Mouse (Mus musculus): ENCODE measurements around the gene Adamts17. TPM values are rescaled to one million over a fixed set of nuclear protein-coding genes. Genes with fewer than 3 reads are reported as not detected.

Gene Adamts17
- total RNA-seq, 2 experiments from 2014 or later: 1.5 to 2.7 TPM

DNA sequence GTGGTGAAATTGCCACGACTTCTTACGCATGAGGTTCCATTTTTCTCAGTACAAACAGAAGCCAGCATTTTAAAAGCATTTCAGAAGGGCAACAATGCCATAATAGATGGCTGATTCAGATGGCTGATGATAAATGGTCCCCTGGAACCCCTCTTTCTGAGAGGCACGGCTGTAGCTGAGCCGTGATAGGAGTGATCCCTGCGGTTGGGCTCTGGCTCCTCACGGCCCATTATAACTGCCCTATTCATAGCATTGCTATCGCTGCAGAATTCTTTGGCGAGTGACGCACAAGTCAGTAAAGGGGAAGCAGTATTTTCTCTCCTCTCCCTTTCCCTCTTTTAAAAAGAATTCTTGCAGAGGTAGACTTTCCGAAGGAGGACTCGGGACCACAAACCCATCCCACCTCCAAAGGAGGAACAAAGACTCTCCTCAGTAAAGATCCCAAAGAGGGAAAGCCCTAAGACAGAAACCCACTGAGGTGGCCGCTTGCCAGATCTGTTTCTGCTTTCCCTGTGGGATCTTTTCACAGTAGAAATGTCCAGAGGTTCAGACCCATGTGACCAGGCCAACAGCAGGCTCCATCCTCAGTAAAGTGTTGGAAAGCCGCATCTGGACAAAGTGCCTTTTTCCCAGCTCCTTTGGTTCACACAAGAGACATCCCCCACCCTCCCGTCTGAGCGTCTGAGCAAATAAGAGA, 204.7 kb downstream of the Adamts17 start:
- no peak for DNase-seq (ENCODE audit: low spot score)
- intact Hi-C loops (cut with DNase I): no loop called here

DNA sequence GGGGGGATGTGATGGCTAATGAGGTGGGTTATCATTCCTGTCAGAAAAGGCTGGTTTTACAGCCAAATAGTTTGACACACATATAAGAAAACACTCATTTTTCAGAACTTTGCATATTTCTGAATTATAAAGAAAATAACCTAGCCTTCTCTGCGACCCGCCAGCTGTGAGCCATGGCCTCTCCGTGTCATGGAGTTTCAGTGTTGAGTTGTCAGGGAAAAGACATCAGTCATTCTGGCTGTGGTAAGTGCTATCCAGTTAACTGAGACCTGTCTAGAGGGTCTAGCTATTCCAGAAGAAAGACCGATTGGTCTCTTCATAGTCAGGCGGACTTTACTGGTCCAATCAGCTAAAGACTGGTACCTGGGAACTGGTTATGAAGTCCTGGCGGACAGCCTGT, 205.7 kb downstream of the Adamts17 start:
- intact Hi-C loops (cut with DNase I): no loop called here
- DNase-seq (ENCODE audit: low spot score): no peak

GRCm38 (mm10) chr7:67049206-67049605, 209.7 kb downstream of the Adamts17 start:
- intact Hi-C loops (cut with DNase I): no loop called here
- DNase-seq (ENCODE audit: low spot score): no peak

DNA sequence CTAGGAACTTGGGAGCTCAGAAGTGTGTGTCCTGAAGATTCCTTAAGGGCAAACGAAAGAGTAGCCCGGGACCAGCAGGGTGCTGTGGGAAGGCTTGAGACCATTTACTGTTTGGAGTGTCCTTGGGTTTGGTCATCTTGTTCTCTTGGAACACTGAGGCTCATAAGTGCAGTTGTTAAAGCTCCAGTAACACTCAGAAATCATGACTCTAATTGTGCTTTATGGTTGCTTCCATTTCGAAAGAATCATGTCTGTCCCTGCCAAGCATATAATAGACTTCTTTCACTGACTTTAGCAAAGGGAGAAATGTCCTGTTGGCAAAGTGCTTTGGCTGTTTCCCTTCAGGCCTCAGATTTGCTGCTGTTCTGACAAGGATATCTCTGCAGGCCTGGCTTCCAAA, 210.9 kb downstream of the Adamts17 start:
- intact Hi-C loops (cut with DNase I): loop anchor here (5.0 kb wide), 1 partner anchor 147 kb away; no protein-coding TSS in a partner anchor

DNA sequence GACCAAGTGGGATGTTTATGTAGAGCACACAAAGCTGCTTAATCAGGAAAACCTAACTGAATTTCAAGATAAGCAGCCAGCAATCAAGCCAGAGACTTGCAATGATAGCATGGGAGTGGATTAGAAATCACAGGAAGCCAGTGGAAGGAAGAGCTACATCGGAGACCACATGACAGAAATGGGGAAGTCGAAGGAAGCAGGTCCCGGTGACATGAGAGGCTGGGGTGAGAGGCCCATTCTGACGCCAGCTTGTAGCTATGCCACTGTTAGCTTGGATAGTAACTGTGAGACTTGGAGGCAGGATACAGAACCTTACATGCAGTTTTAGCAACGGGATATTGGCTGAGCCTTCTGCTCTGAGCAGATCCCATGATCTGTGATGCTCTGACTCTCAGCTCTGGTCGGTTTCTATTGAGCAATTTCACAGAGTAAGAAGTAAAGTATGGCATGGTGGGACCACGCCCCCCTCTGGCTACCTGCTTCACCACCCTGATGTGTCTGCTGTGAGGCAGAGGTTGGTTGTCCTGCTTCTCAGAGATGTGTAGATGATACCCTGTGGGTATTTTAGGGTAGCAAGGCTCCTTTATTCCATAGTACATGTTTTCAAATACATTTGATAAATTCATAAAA, 211.7 kb downstream of the Adamts17 start:
- intact Hi-C loops (cut with DNase I): loop anchor here (5.0 kb wide), 1 partner anchor 146 kb away; no protein-coding TSS in a partner anchor
- DNase-seq (ENCODE audit: low spot score): no peak

More for the DNA sequence above, 210.9 kb downstream of the Adamts17 start:
- DNase-seq (ENCODE audit: low spot score): no peak

GRCm38 (mm10) chr7:67054876-67055275, 215.3 kb downstream of the Adamts17 start:
- intact Hi-C loops (cut with DNase I): loop anchor here (5.0 kb wide), 1 partner anchor 142 kb away; no protein-coding TSS in a partner anchor
- DNase-seq (ENCODE audit: low spot score): no peak

DNA sequence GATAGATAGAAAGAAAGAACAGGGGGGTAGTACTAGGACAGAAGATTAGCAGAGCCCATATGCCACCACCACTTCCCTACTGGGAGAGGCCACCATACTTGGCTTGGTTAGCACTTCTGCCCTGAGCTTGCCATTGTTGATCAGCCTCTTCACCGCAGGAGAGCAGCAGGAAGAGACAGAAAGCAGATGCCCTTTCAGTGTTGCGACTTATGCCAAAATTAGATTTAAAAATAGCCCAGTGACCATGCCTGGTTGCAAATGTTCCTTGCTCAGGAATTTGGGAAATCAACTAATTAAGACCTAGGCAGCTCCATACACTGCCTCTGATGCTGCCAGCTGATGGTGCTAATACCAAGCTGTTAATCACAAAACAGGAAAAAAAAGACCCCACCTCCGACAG, 216.0 kb downstream of the Adamts17 start:
- intact Hi-C loops (cut with DNase I): no loop called here
- DNase-seq (ENCODE audit: low spot score): no peak

DNA sequence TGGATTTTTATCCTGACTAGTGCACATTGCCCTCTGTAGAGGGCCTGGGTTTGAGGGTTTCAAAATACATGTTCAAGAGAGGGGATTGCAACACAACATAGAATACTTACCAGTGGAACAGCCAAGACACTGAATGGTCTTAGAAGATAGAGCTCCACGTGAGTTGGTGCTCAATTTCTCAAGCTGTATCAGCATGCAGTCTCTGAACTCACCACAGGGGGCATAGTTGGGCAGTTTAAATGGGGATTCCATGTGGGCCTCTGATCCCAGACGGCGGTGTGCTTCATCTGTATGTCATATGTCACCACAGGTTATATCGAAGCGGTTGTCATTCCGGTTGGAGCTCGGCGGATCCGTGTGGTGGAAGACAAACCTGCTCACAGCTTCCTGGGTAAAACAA, 222.2 kb downstream of the Adamts17 start:
- DNase-seq (ENCODE audit: low spot score): no peak
- intact Hi-C loops (cut with DNase I): no loop called here

GRCm38 (mm10) chr7:67062571-67062970, 223.0 kb downstream of the Adamts17 start:
- no peak for DNase-seq (ENCODE audit: low spot score)
- intact Hi-C loops (cut with DNase I): no loop called here

DNA sequence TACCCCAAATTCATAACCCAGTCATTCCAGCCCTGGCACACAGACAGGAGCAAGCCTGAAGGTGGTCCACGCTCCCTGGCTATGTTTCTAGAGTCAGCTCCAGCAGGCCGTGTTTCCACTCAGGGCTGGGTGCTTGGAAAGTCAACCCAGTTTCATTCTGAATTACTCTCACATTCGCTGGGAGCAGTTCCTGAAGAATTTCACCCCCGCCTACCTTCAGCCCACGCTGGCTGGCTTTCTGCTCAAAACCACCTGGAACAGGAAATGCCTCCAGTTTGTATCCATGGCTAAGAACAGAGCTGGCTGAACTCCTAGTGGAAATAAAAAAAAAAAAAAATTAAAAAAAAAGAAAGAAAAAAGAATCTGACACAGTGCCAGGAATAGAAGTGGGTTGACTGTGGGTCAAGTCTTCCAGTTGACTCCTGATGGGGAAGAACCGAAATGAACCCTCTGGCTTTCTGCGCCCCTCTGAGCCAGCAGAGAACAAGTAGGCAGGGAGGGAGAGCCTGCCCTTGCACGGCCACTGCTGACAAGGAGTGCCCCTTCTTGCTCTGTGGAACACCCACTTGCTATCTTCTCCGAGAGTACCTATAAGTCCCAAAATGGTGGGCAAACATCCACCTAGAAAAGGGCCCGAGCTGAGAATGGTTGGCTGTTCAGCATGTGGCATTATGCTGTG, 225.2 kb downstream of the Adamts17 start:
- intact Hi-C loops (cut with DNase I): loop anchor here (5.0 kb wide), 1 partner anchor 222 kb away; no protein-coding TSS in a partner anchor
- peak; percentile 35 for DNase-seq (ENCODE audit: low spot score)

GRCm38 (mm10) chr7:67065631-67066030, 226.1 kb downstream of the Adamts17 start:
- intact Hi-C loops (cut with DNase I): loop anchor here (5.0 kb wide), 1 partner anchor 223 kb away; no protein-coding TSS in a partner anchor

DNA sequence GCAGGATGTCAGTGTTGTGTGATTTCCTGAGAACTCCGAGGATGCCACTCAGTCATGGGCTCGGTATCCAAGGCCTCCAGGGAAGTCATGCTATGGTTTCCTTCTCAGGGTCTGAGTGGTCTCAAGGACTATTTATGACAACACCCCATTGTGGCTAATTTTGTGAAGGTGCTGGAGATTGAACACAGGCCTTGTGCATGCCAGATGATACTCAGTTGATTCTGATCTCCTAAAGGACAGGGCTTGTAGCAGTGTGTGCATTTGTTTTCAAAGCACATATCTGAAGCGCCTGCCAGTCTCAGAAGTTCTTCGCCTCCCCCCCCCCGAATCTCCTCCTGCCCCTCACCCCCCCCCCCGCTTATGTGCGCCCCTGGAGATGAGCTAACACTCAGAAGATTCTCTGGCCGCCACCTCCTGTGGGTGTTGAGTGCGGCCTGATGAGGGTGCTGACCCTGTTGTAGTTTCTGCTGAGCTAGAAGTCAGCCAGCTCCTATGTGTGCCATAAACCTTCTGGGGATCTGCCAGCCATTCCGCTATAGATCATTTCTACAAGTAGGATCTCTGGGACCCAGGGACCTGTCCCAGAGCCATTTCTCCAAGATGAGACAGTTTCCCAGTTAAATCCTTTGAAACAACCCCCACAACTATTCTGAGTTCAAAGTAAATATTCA, 232.6 kb downstream of the Adamts17 start:
- no peak for DNase-seq (ENCODE audit: low spot score)
- intact Hi-C loops (cut with DNase I): no loop called here

More at GRCm38 (mm10) chr7:67065631-67066030, 226.1 kb downstream of the Adamts17 start:
- DNase-seq (ENCODE audit: low spot score): no peak

GRCm38 (mm10) chr7:67082751-67083150, 243.2 kb downstream of the Adamts17 start:
- intact Hi-C loops (cut with DNase I): no loop called here
- no peak for DNase-seq (ENCODE audit: low spot score)

DNA sequence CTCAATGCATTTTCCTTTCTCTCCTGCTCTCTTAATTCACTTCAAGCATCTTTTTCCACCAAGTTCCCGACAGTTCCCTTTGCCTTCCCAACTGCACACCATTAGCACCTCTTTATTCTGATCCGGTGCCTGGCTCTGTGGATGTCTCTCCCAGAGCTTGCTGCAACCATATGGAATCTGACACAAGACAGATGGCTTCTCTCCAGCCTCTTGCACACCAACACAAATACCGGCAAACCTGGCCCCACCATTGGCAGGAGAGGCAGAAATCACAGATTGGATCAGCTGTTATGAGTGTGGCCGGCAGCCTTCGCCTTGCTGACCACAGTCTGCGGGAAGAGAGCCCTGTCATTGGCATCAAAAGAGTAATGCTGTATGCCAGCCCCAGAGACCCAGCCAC, 248.2 kb downstream of the Adamts17 start:
- no peak for DNase-seq (ENCODE audit: low spot score)
- intact Hi-C loops (cut with DNase I): no loop called here

DNA sequence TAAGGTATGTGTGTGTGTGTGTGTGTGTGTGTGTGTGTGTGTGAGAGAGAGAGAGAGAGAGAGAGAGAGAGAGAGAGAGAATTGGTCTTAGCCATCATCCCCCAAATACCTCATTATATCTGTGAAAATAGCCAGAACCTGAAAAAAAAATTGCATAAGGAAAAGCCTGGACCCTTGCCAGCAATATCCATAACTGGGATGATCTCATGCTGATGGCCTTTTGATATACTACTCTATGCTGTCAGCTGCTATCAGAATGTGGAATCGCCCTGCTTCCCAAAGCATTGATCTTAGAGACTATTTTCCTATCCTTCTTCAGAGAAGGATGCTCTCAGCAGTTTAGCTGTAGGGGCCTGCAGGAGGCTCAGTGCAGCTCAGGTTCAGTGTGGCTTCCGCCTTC, 257.6 kb downstream of the Adamts17 start:
- intact Hi-C loops (cut with DNase I): no loop called here
- DNase-seq (ENCODE audit: low spot score): no peak

- intact Hi-C loops (cut with DNase I): no loop called here
- DNase-seq (ENCODE audit: low spot score): no peak
Observed at GRCm38 (mm10) chr7:67101418-67101973, 262.0 kb downstream of the Adamts17 start.

GRCm38 (mm10) chr7:67110551-67111159, 271.1 kb downstream of the Adamts17 start:
- no peak for DNase-seq (ENCODE audit: low spot score)
- intact Hi-C loops (cut with DNase I): no loop called here

- intact Hi-C loops (cut with DNase I): no loop called here
- no peak for DNase-seq (ENCODE audit: low spot score)
Observed at GRCm38 (mm10) chr7:67112495-67113216, 273.1 kb downstream of the Adamts17 start.

DNA sequence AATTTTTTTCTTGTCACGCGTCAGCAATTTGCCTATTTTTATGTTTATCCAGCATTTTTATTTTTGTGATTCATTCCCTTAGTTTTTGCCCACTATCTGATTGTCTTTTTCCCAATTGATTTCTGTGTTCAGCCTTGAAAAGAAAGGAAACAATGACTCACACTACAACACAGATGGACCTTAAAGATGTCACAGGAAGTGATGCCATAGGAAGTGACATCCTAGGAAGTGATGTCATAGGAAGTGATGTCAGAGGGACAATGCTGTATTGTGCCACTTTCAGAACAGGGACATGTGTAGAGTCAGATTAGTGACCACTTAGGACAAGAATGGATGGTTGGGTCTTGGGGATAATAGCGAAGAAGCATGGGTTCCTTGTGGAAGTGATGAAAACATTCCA, 274.5 kb downstream of the Adamts17 start:
- no peak for DNase-seq (ENCODE audit: low spot score)
- intact Hi-C loops (cut with DNase I): no loop called here
